Mouse (Mus musculus): Measurements from ENCODE around the gene Foxred2. TPM values are rescaled to one million over a fixed set of nuclear protein-coding genes. Genes with fewer than 3 reads are reported as not detected.

Foxred2 gene
- total RNA-seq, 2 experiments from 2014 or later: 11.9 to 12.3 TPM

- intact Hi-C loops (cut with DNase I): no loop called here
- no peak for DNase-seq (ENCODE audit: low spot score in 2 of 2)
These were observed 34.9 kb downstream of the Foxred2 start for GRCm38 (mm10) chr15:77921636-77922035.

- intact Hi-C loops (cut with DNase I): no loop called here
- DNase-seq (ENCODE audit: low spot score in 2 of 2): no peak
These were observed 35.7 kb downstream of the Foxred2 start for GRCm38 (mm10) chr15:77920511-77921462.

DNA sequence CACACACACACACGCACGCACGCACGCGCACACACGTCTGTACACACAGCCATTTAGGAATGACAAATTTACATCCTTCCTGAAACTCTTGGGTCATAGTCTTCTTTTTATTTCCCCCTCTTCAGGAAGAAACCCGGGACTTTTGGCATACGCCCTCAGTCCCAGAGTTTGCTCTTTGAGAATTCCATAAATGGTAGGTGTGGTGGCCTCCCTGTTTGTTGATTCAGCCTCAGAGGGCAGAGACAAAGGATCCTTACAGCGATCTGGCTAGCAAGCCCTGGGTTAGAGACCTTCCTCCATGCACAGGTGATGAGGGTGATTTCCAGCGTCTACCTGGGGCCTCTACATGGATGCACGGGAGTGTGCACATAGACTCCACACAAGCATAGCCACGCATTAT lies 37.1 kb downstream of the Foxred2 start:
- intact Hi-C loops (cut with DNase I): loop anchor here (5.0 kb wide), 1 partner anchor 77 kb away; the partner anchor contains the start of gene Myh9

DNA sequence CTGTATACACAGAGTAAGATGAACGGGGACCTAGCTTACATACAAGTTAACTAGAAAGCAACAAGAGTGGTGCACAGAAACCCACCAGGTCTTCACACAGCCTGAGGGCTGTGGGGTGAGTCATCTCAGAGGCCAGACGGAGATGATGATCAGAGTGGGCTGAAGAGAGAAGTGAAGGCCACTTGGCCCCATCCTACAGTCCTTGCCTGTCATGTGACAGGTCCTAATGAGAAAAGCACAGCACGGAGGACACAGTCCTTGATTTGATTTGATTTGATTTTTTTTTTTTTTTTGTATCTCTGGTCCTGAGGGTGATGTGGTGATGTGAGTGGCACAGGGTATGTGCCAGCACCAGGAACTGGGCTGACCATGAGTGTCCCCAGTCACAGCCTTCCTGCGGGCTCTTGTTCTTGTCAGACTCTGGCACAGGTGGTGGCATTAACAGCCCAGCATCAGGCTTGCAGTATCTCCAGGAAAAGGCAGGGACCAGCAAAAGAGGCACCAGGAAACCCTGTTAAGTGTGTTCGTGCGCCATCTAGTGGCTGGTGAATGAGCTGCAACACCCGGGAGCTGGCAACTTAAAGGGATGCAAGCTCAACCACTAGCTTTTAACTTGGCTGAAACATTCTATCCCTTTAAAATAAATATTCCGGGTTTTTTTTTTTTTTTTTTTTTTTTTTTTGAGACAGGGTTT lies 39.5 kb downstream of the Foxred2 start:
- peak; percentile 85 to 92 for DNase-seq (ENCODE audit: low spot score in 2 of 2)
- intact Hi-C loops (cut with DNase I): loop anchor here (5.0 kb wide), 1 partner anchor 75 kb away; the partner anchor contains the start of gene Myh9

More for the DNA sequence above, 37.1 kb downstream of the Foxred2 start:
- DNase-seq (ENCODE audit: low spot score in 2 of 2): no peak

GRCm38 (mm10) chr15:77915287-77915686 lies 41.2 kb downstream of the Foxred2 start:
- DNase-seq (ENCODE audit: low spot score in 2 of 2): no peak
- intact Hi-C loops (cut with DNase I): loop anchor here (5.0 kb wide), 1 partner anchor 73 kb away; the partner anchor contains the start of gene Myh9

GRCm38 (mm10) chr15:77914507-77914906 lies 42.0 kb downstream of the Foxred2 start:
- intact Hi-C loops (cut with DNase I): no loop called here
- DNase-seq (ENCODE audit: low spot score in 2 of 2): no peak

GRCm38 (mm10) chr15:77913054-77913453 lies 43.5 kb downstream of the Foxred2 start:
- no peak for DNase-seq (ENCODE audit: low spot score in 2 of 2)
- intact Hi-C loops (cut with DNase I): loop anchor here (2.0 kb wide), 1 partner anchor 138 kb away; no protein-coding TSS in a partner anchor

DNA sequence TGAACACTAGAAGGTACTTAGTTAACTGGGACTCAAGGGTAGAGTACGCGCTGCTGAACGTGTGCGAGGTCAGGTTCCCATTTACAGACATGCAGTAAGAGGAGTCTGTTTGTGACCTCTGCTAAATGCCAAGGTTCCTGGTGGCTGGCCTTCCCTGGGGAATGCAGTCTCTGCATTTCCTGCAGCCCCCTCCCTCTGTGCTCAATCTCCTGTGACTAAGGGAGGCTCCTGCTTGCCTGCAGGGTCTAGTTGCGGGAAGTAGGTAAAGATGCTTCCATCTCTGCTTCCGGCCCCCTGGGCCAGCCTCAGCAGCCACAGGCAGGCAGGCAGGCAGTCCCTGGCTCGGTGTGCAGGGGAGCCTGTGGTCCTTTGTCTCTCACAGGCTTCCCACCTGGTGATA lies 43.9 kb downstream of the Foxred2 start:
- no peak for DNase-seq (ENCODE audit: low spot score in 2 of 2)
- intact Hi-C loops (cut with DNase I): loop anchor here (2.0 kb wide), 1 partner anchor 138 kb away; no protein-coding TSS in a partner anchor

DNA sequence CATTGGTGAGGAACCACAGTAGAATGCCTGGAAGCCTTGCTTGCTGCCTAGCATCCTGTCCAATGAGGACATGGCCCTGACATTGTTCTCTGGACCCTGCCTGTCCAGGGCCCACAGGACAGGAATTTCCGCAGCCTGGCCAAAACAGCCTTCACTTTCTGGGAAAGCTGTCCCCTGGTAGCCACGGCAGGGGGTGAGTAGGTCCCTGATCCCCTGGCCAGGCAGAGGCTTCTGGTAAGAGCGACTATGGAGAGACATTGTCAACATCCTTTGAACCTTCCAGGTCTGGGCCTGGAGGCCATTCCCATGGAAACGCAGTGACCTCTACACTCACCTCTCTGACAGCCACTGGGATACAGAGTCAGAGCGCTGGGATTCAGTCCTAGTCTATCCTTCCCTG lies 44.5 kb downstream of the Foxred2 start:
- DNase-seq (ENCODE audit: low spot score in 2 of 2): no peak
- intact Hi-C loops (cut with DNase I): loop anchor here (2.0 kb wide), 1 partner anchor 137 kb away; no protein-coding TSS in a partner anchor

DNA sequence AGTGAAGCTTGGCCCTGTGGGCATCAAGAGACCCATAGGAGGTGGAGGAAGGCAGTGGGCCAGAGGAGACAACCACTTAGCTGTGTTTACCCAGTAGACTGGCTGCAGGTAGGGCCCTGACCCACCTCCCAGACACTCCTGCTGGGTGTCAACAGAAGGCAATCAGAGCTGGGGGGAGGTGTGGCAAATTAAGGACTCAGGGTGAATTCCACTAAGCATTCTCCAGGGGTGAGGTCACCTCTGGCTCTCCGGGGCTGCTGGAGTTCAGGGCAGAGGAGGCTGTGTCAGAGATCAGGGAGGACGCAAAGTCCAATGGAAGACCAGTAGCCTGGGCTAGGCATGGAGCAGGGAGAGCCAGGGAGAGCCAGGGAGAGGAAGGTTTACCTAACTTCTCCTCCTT lies 45.5 kb downstream of the Foxred2 start:
- intact Hi-C loops (cut with DNase I): no loop called here
- DNase-seq (ENCODE audit: low spot score in 2 of 2): no peak

GRCm38 (mm10) chr15:77907646-77908518 lies 48.6 kb downstream of the Foxred2 start:
- intact Hi-C loops (cut with DNase I): loop anchor here (5.0 kb wide), 1 partner anchor 51 kb away; no protein-coding TSS in a partner anchor
- no peak for DNase-seq (ENCODE audit: low spot score in 2 of 2)

- DNase-seq (ENCODE audit: low spot score in 2 of 2): no peak
- intact Hi-C loops (cut with DNase I): loop anchor here (5.0 kb wide), 1 partner anchor 49 kb away; no protein-coding TSS in a partner anchor
These were observed 50.0 kb downstream of the Foxred2 start for GRCm38 (mm10) chr15:77906545-77906944.

- intact Hi-C loops (cut with DNase I): loop anchor here (5.0 kb wide), 1 partner anchor 49 kb away; no protein-coding TSS in a partner anchor
These were observed 50.4 kb downstream of the Foxred2 start for GRCm38 (mm10) chr15:77906081-77906480.

GRCm38 (mm10) chr15:77905275-77905970 lies 51.1 kb downstream of the Foxred2 start:
- DNase-seq (ENCODE audit: low spot score in 2 of 2): no peak
- intact Hi-C loops (cut with DNase I): loop anchor here (5.0 kb wide), 1 partner anchor 48 kb away; no protein-coding TSS in a partner anchor

More at GRCm38 (mm10) chr15:77906081-77906480, 50.4 kb downstream of the Foxred2 start:
- no peak for DNase-seq (ENCODE audit: low spot score in 2 of 2)

DNA sequence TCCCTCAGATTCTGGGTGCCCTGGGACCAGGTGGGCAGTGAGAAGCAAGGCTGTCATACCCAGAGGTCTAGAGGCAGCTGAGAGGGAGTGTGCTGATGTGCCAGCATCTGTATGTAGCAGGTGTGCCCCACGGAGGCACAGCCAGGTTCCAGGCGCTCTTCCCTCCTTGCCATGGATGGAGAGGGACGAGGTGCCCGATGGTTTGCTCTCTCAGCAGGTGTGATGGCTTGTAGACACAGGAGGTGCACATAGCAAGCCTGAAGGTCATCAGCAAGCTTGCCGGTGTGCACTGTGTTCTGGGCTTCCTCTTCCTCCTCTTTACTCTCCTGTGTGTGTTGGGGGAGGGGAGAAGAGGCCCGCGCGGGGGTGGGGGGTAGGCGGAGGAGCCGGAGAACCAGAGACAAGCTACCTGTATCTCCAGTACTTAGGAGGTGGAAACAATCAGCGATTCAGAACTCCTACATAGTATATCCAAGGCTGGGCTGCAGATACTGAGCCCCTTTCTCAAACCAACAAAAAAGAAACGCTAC lies 52.1 kb downstream of the Foxred2 start:
- intact Hi-C loops (cut with DNase I): no loop called here

DNA sequence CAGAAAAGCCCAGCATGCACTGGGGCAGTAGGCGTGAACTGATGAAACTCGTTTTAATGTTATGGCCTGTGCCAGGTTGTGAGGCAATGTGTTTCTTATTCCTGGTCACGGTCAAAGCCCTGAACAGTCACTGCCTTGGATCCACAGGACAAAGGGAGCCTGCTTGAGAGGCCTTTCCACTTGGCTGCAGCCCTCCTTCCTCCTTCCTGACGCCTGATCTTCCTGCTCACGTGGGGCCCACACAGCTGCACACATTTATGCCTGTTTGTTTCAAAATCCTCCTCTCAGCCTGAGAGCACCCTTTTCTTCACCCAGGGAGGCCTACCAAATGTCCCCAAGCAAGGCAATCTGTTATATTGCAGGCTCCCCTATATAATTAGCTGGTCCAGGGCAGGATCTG lies 53.3 kb downstream of the Foxred2 start:
- DNase-seq (ENCODE audit: low spot score in 2 of 2): no peak
- intact Hi-C loops (cut with DNase I): no loop called here

More for the DNA sequence above, 52.1 kb downstream of the Foxred2 start:
- no peak for DNase-seq (ENCODE audit: low spot score in 2 of 2)

DNA sequence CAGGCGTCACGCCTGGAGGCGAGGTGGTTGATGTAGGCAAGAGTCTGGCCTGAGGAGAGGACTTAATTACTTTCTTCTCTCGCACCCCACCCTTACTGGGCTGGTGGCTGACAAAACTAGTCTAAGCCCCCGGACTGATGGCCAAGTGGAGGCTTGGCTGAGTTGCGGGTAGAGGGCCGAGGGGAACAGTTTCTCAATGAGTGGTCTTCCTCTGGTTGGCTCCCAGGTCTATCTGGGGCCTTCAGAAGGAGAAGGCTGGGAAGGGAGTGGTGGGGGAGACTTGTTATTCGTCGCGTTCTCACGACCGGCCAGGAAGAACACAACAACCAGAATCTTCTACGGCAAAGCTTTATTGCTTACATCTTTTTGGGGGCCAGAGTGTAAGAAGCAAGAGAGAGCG lies 61.6 kb downstream of the Foxred2 start:
- no peak for DNase-seq (ENCODE audit: low spot score in 2 of 2)
- intact Hi-C loops (cut with DNase I): no loop called here

- intact Hi-C loops (cut with DNase I): no loop called here
These were observed 63.2 kb downstream of the Foxred2 start for GRCm38 (mm10) chr15:77893292-77893691.

More at GRCm38 (mm10) chr15:77893292-77893691, 63.2 kb downstream of the Foxred2 start:
- DNase-seq (ENCODE audit: low spot score in 2 of 2): no peak

Data from left cerebral cortex, postnatal 36 days (tissue).